Comparison of ENCODE assay signal across 8 mouse cellular contexts in genomic region chr11:6547696-6548325, GRCm38 (mm10). TPM values are rescaled to one million over a fixed set of nuclear protein-coding genes. Genes with fewer than 3 reads are reported as not detected.
DNase-seq lines count a peak whose midpoint lies in the region; ATAC-seq and TF ChIP-seq lines count a peak whose summit lies in the region.

No protein-coding gene starts in this region.

- H3K27me3 ChIP-seq in heart, embryonic 12.5 days (replicated peaks), result no peaks in the 10 kb centered on the region
- H3K27me3 ChIP-seq in MEL (ENCODE audit: control insufficient read depth in 1 of 2, insufficient read depth in 2 of 2, low read length in 2 of 2), result no peaks in the 10 kb centered on the region
- H3K27me3 ChIP-seq in heart, postnatal 0 days (ENCODE audit: control insufficient read depth, insufficient read depth, low read length), result no peaks in the 10 kb centered on the region
- no peaks in the 10 kb centered on the region for H3K27me3 ChIP-seq in midbrain, embryonic 10.5 days (ENCODE audit: low read depth, poor library complexity, severe bottlenecking)

- peaks cover 10% of the 10 kb centered on the region for H3K4me1 ChIP-seq in heart, embryonic 12.5 days (replicated peaks)
- H3K4me1 ChIP-seq in MEL (ENCODE audit: control insufficient read depth in 1 of 2, insufficient read depth in 2 of 2, low read length in 2 of 2), result peaks cover 3 to 10% of the 10 kb centered on the region in 2 experiments; a peak in 1 of 4 replicates
- peaks cover 6% of the 10 kb centered on the region; the same call in 1 of the 2 replicates for H3K4me1 ChIP-seq in heart, postnatal 0 days (ENCODE audit: control insufficient read depth, insufficient read depth)
- peaks cover 19% of the 10 kb centered on the region for H3K4me1 ChIP-seq in midbrain, embryonic 10.5 days

- H3K79me2 ChIP-seq in MEL (ENCODE audit: control insufficient read depth, insufficient read depth, low read length, poor library complexity), result peaks cover 49% of the 10 kb centered on the region

- peak overlapping the region; percentile 92 for H3K9ac ChIP-seq in heart, embryonic 12.5 days
- H3K9ac ChIP-seq in MEL (ENCODE audit: control insufficient read depth, low read depth, low read length, poor library complexity, severe bottlenecking), result peak overlapping the region; percentile 97
- peak overlapping the region; percentile 87 for H3K9ac ChIP-seq in heart, postnatal 0 days (replicated peaks; ENCODE audit: low read depth, low read length)

- no peak for TF ChIP-seq RAD21 in MEL (IDR thresholded peaks at IDR 0.05; ENCODE audit: low read depth, low read length)

- H3K27ac ChIP-seq in heart, embryonic 12.5 days (ENCODE audit: poor library complexity, severe bottlenecking), result peak overlapping the region; percentile 98
- H3K27ac ChIP-seq in MEL (ENCODE audit: control insufficient read depth, low read depth, low read length), result peak overlapping the region; percentile 94
- peak overlapping the region; percentile 95 for H3K27ac ChIP-seq in heart, postnatal 0 days (ENCODE audit: low read depth)
- H3K27ac ChIP-seq in midbrain, embryonic 10.5 days (replicated peaks), result peak overlapping the region; percentile 99

- TF ChIP-seq CTCF in MEL (IDR thresholded peaks at IDR 0.05 in 2 of 3, conservative IDR thresholded peaks at IDR 0.05 in 1 of 3; ENCODE audit: control insufficient read depth in 1 of 3, insufficient read depth in 1 of 3, low read depth in 2 of 3, low read length in 3 of 3, poor library complexity in 1 of 3, severe bottlenecking in 1 of 3), result no peak
- no peak for TF ChIP-seq CTCF in heart, postnatal 0 days (IDR thresholded peaks at IDR 0.05; ENCODE audit: low read depth)

- H3K9me3 ChIP-seq in heart, embryonic 12.5 days (replicated peaks), result no peaks in the 10 kb centered on the region
- no peaks in the 10 kb centered on the region for H3K9me3 ChIP-seq in MEL (replicated peaks; ENCODE audit: insufficient read depth, low read length)
- H3K9me3 ChIP-seq in heart, postnatal 0 days (replicated peaks; ENCODE audit: control insufficient read depth, low read length), result no peaks in the 10 kb centered on the region
- no peaks in the 10 kb centered on the region for H3K9me3 ChIP-seq in midbrain, embryonic 10.5 days (replicated peaks)

- 43% methylated on average over 6 of the region's 6 CpGs for WGBS in heart, embryonic 12.5 days
- 31% methylated on average over 6 of the region's 6 CpGs for whole genome bisulfite sequencing in heart, postnatal 0 days
- WGBS in midbrain, embryonic 10.5 days, result 53% methylated on average over 6 of the region's 6 CpGs

- DNase-seq in heart, postnatal 4 days, result no peak
- peak; percentile 60 for DNase-seq in MEL (ENCODE audit: low read depth, low spot score)
- DNase-seq in heart, postnatal 0 days (ENCODE audit: low spot score), result no peak
- DNase-seq in midbrain, embryonic 10.5 days (ENCODE audit: low spot score), result no peak
- DNase-seq in c-Kit-positive CD71-positive TER-119-positive erythroid progenitor cells, embryonic 14.5 days (ENCODE audit: low spot score), result no peak

- peak overlapping the region; percentile 85 for H3K4me2 ChIP-seq in heart, embryonic 12.5 days
- H3K4me2 ChIP-seq in heart, postnatal 0 days (ENCODE audit: low read depth, low read length), result peak overlapping the region; percentile 62

- TF ChIP-seq EP300 in MEL (IDR thresholded peaks at IDR 0.05; ENCODE audit: low read depth in 1 of 2, low read length in 2 of 2), result no peak
- no peak for TF ChIP-seq EP300 in heart, postnatal 0 days (IDR thresholded peaks at IDR 0.05; ENCODE audit: low read depth)

- TF ChIP-seq POLR2A in MEL (IDR thresholded peaks at IDR 0.05; ENCODE audit: control insufficient read depth in 1 of 2, insufficient read depth in 1 of 2, low read depth in 1 of 2, low read length in 2 of 2, poor library complexity in 1 of 2), result no peak

- H3K36me3 ChIP-seq in heart, embryonic 12.5 days, result peaks cover 10% of the 10 kb centered on the region
- peaks cover 6 to 21% of the 10 kb centered on the region in 2 experiments for H3K36me3 ChIP-seq in MEL (ENCODE audit: control insufficient read depth in 1 of 2, insufficient read depth in 2 of 2, low read length in 2 of 2)
- H3K36me3 ChIP-seq in heart, postnatal 0 days (replicated peaks; ENCODE audit: control insufficient read depth, insufficient read depth, low read length), result peaks cover 4% of the 10 kb centered on the region; the same call in 1 of the 2 replicates
- H3K36me3 ChIP-seq in midbrain, embryonic 10.5 days, result peaks cover 42% of the 10 kb centered on the region

- no peak for ATAC-seq in heart, embryonic 12.5 days (ENCODE audit: insufficient number of reproducible peaks, low FRiP score)
- no peak for ATAC-seq in heart, postnatal 0 days (ENCODE audit: insufficient read depth, low read depth)
- no peak for ATAC-seq in megakaryocyte progenitor cell, adult 5-6 weeks (replicated peaks; ENCODE audit: poor library complexity)
- no peak for ATAC-seq in inflammation-experienced regulatory T-cells, adult 6 months

- peak overlapping the region; percentile 73 for H3K4me3 ChIP-seq in heart, embryonic 12.5 days
- H3K4me3 ChIP-seq in MEL (ENCODE audit: control insufficient read depth in 1 of 2, insufficient read depth in 1 of 2, low read depth in 2 of 2, low read length in 2 of 2), result peak overlapping the region; percentile 93 to 97
- H3K4me3 ChIP-seq in heart, postnatal 0 days (ENCODE audit: low read depth, low read length), result peak overlapping the region; percentile 81
- H3K4me3 ChIP-seq in midbrain, embryonic 10.5 days, result peak overlapping the region; percentile 85

TF ChIP-seq in MEL, 35 proteins besides CTCF, POLR2A, EP300 and RAD21:
- no peak for TF ChIP-seq ZMIZ1 (IDR thresholded peaks at IDR 0.05; ENCODE audit: low read depth, low read length)
- TF ChIP-seq POLR2AphosphoS2 (IDR thresholded peaks at IDR 0.05; ENCODE audit: low read length), result 0 out of 2 replicates have a peak, but pooled peaks have one; percentile 0

RNA-seq across cellular contexts. Expression of gene Ccm2, which starts 1.1 kb away (rescaled TPM):
- polyA plus RNA-seq in heart, embryonic 12.5 days (2016; fragmentation: Nextera tagmentation; extraction: Ambion mirVana), result 61.2 and 64.1 TPM in 2 replicates
- 10 to 100 TPM; 31.8 to 34.1 TPM for total RNA-seq in heart, postnatal 4 days (2021)
- total RNA-seq in MEL (2012; rRNA removed), result 65.2 and 66.4 TPM in 2 replicates
- 10 to 100 TPM in 1 of 2 experiments, not detected in 1; 49.2 TPM for polyA plus RNA-seq in MEL (2012; ENCODE audit: insufficient read depth in 1 of 2, insufficient read length in 2 of 2, low read depth in 1 of 2, low replicate concordance in 2 of 2, missing spikeins in 1 of 2)
- 54.4 and 56.9 TPM in 2 replicates for total RNA-seq in heart, postnatal 0 days (2014; rRNA removed; ENCODE audit: low replicate concordance)
- polyA plus RNA-seq in heart, postnatal 0 days (2015; fragmentation: Nextera tagmentation; extraction: Ambion mirVana), result 38.4 and 41.9 TPM in 2 replicates
- 106 and 108 TPM in 2 replicates for polyA plus RNA-seq in midbrain, embryonic 10.5 days (2016; fragmentation: Nextera tagmentation; extraction: Ambion mirVana)
- total RNA-seq in megakaryocyte progenitor cell, adult 5-6 weeks (2015), result 18.3 and 22.7 TPM in 2 replicates
- 43.6 TPM in 2 replicates for total RNA-seq in megakaryocyte progenitor cell, adult 5-6 weeks (2017)
- polyA plus RNA-seq in inflammation-experienced regulatory T-cells, adult 6 months (2017; shearing (Covaris generic)), result 100 to 1,000 TPM in 2 of 3 experiments, 10 to 100 TPM in 1; 98.6 to 202 (median 183) TPM

RNA-seq across cellular contexts. Expression of gene Myo1g, which starts 27.0 kb away (rescaled TPM):
- polyA plus RNA-seq in heart, embryonic 12.5 days (2016; fragmentation: Nextera tagmentation; extraction: Ambion mirVana), result 0.23 and 0.60 TPM in 2 replicates
- 1 to 10 TPM; 1.2 to 1.4 TPM for total RNA-seq in heart, postnatal 4 days (2021)
- 19.4 and 22.8 TPM in 2 replicates for total RNA-seq in MEL (2012; rRNA removed)
- polyA plus RNA-seq in MEL (2012; ENCODE audit: insufficient read depth in 1 of 2, insufficient read length in 2 of 2, low read depth in 1 of 2, low replicate concordance in 2 of 2, missing spikeins in 1 of 2), result 10 to 100 TPM in 1 of 2 experiments, not detected in 1; 33.3 TPM
- 0.65 and 1.6 TPM in 2 replicates for total RNA-seq in heart, postnatal 0 days (2014; rRNA removed; ENCODE audit: low replicate concordance)
- polyA plus RNA-seq in heart, postnatal 0 days (2015; fragmentation: Nextera tagmentation; extraction: Ambion mirVana), result 0.49 and 0.56 TPM in 2 replicates
- 0.86 and 0.87 TPM in 2 replicates for polyA plus RNA-seq in midbrain, embryonic 10.5 days (2016; fragmentation: Nextera tagmentation; extraction: Ambion mirVana)
- 39.1 and 43.8 TPM in 2 replicates for total RNA-seq in megakaryocyte progenitor cell, adult 5-6 weeks (2015)
- 47.1 and 49.6 TPM in 2 replicates for total RNA-seq in megakaryocyte progenitor cell, adult 5-6 weeks (2017)
- 100 to 1,000 TPM; 117 to 248 (median 132) TPM for polyA plus RNA-seq in inflammation-experienced regulatory T-cells, adult 6 months (2017; shearing (Covaris generic))

RNA-seq across cellular contexts. Expression of gene Nacad, which starts 58.0 kb away (rescaled TPM):
- 0.60 and 2.0 TPM in 2 replicates for polyA plus RNA-seq in heart, embryonic 12.5 days (2016; fragmentation: Nextera tagmentation; extraction: Ambion mirVana)
- 1 to 10 TPM; 1.7 to 2.5 TPM for total RNA-seq in heart, postnatal 4 days (2021)
- total RNA-seq in MEL (2012; rRNA removed), result 0.10 and 0.12 TPM in 2 replicates
- under 1 TPM in 1 of 2 experiments, not detected in 1; 0.32 TPM for polyA plus RNA-seq in MEL (2012; ENCODE audit: insufficient read depth in 1 of 2, insufficient read length in 2 of 2, low read depth in 1 of 2, low replicate concordance in 2 of 2, missing spikeins in 1 of 2)
- 0.95 and 2.5 TPM in 2 replicates for total RNA-seq in heart, postnatal 0 days (2014; rRNA removed; ENCODE audit: low replicate concordance)
- 1.2 TPM in 2 replicates for polyA plus RNA-seq in heart, postnatal 0 days (2015; fragmentation: Nextera tagmentation; extraction: Ambion mirVana)
- 17.2 and 39.7 TPM in 2 replicates for polyA plus RNA-seq in midbrain, embryonic 10.5 days (2016; fragmentation: Nextera tagmentation; extraction: Ambion mirVana)
- total RNA-seq in megakaryocyte progenitor cell, adult 5-6 weeks (2015), result not detected in 2 replicates
- total RNA-seq in megakaryocyte progenitor cell, adult 5-6 weeks (2017), result not detected in 2 replicates
- not detected for polyA plus RNA-seq in inflammation-experienced regulatory T-cells, adult 6 months (2017; shearing (Covaris generic))
